Mouse (Mus musculus) testis, postnatal 10 days (tissue): ENCODE data around the gene Ier3.
A peak's percentile ranks its signal among the peaks of the same experiment; 100 is the strongest.

ENCODE experiments used
- DNase-seq: peaks from one replicate; pipeline ENCODE4 v3.0.0; 2021; ENCODE audit warnings: low spot score

Ier3 gene

DNA sequence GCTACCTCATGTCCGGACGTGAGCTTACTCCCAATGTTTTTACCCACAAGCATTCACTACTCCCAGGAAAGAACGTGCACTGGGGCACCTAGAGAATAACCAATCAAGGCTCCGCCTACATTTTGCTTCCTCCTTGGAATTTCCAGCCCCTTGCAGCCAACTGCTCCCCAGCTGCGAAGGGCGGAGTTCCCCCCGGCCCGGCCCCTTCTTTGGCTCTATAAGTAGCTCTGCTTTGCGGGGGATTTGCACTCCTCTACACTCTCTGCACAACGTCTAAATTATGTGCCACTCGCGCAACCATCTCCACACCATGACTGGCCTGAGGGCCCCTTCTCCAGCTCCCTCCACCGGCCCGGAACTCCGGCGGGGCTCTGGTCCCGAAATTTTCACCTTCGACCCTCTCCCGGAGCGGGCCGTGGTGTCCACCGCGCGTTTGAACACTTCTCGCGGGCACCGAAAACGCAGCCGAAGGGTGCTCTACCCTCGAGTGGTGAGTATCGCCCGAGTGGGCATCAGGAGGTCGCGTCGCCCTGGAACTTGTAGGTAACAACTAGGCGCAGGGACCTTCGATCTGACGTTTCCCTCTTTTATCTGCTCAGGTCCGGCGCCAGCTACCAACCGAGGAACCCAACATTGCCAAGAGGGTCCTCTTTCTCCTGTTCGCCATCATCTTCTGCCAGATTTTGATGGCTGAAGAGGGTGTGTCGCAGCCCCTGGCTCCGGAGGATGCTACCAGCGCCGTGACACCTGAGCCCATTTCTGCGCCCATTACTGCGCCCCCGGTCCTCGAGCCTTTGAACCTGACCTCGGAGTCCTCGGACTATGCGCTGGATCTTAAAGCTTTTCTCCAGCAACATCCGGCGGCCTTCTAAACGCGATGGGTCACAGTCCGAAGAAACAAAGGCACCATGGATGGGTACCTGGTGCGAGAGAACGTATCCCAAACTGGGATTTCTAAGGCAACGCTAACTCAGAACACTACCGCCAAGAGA lies at the start of gene Ier3:
Gene Ier3 (plus strand): TSS at position 246 of the 992 bp plus-strand sequence.
- DNase-seq = peak; percentile 89

DNA sequence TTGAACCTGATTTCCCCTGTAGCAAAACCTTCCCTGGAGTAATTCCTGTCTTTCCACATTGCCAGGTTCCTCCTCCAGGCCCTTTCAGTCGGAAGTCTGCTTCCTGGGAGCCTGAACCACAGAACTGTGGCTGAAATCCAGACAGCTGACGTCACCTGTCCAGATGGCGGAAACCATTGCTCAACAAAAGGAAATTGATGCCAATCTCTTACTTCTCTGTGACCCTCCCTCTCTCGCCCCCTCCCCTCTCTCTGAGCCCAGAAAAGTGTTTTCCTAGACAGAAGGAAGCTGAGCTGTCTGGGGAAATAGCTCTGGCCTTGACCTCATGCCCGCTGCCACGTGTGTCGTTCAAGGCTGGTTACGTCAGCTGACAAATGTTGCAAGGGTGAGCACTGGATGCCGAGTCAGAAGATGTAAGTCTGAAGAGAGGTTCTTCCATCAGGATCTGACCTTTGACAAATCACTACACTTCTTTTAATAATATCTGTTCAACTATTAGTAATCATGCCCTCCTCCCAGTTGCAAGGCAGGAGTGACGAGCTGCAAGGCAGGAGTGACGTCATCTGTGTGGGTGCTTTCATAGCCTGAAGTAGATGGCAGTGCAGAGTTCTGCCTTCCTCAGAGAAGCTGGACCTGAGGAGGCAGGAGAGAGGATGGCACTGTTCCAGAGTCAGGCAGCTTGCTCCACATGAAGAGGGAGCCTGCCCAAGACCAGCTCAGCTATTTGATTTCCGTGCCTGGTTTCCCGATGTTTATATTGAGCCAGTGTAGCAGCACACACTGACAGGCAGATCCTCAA lies 44.5 kb upstream of the Ier3 start:
- DNase-seq = peak; percentile 74

DNA sequence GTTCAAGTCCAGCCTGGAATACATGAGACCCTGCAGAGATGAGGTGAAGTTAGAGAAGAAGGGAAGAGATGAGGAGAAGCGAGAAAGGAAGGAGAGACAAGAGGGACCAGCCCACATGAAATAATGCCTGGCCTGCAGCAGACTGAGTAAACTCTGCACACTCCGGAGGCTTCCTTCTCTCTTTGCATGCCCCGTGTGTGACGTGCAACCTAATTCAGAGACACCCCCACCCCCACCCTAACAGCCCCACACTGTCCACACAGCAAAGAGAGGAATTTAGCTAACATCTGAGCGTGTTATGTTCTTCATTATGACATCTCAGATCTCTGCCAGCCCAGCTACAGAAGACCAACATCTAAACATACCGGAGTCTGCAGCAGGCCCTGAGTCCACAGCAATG lies 42.5 kb upstream of the Ier3 start:
- no peak for DNase-seq

DNA sequence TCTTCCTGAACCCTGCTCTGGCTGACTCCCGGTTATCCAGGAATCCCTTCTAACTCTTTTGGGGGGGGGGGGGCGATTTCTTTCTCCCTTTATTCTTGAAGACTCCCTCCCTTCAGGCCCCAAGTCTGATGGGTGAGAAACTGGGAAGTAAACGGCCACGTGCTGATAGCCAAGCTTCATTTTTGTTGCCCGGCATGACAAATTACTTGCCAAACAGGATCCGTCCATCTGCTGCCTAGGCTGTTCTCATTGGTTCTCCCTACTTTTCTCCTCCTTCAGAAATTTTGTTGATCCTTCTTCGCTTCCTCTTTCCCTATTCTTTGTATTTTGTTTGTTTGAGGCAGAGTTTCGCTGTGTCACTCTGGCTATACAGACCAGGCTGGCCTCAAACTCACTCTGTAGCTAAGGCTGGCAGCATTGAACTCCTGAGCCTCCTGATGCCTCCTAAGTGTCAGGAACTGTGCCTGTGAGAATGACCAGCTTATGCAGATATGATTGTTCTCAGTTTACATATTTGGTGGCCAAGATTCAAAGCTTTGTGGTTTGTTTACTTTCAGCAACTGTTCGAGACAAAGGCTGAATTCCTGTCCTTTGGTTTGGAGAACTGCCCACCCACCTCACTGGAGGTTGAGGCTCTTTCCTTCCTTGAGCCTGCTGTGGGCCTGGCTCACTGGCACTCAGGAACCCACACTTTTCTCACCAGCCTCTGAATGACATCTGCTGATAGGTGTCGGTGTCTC lies 41.8 kb upstream of the Ier3 start:
- no peak for DNase-seq

DNA sequence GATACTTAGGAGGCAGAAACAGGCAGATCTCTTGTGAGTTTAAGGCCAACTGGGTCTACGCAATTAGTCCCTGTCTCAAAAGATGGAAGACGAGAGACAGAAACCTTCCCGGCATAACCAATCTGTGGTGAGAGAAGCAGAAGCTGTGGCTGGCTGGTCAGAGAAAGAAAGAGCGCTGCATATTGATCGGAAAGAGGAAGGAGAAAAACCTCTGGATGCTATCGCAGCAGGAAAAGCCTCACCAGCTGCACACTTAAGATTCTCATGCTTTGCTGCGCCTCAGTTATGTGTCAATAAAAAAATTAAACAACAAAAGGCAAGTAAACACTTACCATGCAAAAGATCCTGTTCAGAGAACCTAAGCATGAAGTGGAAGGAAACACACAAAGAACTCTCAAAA lies 41.1 kb upstream of the Ier3 start:
- no peak for DNase-seq

DNA sequence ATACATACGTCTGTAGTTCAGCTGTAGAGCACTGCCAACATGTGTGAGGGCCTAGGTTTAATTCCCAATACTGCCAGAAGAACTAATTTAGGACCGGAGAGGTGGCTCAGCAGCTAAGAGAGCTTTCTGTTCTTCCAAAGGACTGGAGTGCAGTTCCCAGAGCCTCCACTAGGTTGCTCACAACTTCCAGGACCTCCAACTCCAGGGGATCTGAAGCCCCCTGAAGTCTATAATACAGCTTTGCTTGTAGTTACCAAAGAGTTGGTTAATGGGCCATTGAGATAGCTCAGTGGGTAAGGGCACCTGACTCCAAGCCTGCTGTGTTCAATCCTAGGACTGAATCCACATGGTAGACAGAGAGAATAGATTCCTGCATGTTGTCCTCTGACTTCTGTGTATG lies 39.1 kb upstream of the Ier3 start:
- DNase-seq = no peak

DNA sequence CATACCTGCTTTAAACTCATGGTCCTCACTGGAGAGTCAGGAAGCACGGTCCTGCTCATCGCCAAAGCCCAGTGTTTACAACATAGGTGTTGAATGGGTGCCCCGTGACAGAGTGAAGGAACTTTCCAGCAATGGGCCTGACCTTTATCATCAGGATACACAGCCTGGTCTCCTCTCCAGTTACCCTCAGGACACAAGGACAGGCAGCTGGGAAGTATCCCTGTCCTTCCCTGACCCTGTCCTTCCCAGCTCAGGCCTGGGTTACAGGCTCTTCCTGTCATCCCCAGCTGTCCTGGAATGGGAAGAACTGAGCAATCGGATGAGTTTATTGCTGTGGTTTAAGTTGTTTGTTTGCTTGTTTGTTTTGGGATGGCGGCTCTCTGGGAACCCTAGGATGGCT lies 38.6 kb upstream of the Ier3 start:
- no peak for DNase-seq

DNA sequence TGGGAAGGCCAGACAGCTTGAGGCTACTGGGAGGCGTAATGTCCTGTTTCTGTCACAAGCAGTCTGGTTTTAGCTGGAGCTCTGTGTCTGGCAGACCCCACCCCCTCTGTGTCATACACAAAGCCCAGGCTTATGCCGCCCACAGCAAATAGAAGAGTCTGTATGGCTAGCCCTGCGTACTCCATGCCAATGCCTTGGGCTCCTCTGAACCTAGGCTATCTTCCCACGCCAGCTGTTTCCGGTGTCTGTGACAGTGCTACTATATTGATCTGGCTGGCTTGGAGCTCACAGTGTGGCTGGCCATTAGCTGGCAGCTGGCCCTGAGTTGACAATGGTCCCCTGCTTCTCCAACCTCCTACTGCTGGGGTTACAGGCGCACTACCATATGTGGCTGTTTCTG lies 37.5 kb upstream of the Ier3 start:
- DNase-seq = no peak

DNA sequence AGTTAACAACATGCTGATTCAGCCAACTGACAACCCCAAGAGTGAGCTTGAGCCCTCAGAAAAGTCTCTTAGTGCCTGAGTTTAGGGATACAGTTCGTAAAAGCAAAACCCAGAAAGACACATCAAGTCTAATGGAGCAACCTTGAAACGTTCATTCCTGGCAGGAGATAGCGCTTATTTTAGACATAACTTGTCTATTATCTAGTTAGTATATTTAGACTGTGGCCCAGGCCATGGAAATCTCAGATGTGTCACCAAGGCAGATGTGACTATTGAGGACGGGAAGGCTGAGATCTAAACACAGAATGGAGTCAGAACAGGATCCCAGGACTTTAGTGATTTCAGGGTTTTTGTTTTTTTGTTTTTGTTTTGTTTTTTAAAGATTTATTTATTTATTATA lies 36.3 kb upstream of the Ier3 start:
- DNase-seq = no peak

DNA sequence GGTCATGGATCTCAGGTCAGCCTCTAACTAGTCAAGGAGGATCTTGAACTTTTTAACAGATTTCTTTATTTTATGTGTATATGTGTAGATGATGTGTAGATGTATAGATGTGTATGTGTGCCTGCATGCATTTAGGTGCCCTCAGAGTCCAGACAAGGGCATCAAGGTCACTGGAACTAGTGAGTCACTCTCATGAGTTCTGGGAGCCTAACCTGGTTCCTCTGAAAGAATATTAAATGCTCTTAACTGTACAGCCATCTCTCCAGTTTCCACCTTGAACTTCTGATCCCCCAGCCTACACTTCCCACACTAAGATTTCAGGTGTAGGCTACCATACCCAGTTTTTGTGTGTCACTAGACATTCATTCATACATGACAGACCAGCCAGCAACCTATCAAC lies 34.0 kb upstream of the Ier3 start:
- DNase-seq = no peak

DNA sequence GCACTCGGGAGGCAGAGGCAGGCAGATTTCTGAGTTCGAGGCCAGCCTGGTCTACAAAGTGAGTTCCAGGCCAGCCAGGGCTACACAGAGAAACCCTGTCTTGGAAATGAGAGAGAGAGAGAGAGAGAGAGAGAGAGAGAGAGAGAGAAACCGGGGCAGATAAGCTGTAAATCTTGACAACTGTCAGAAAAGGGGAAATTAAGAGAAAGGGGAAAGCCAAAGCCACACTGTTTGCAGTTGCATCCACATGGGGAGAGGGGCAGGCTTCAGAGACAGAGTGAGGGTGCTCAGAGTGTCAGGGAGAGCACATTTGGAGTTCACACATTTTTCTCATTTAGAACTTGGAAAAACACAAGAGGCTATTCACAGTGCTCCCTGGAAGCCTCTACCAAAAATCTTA lies 33.5 kb upstream of the Ier3 start:
- no peak for DNase-seq

DNA sequence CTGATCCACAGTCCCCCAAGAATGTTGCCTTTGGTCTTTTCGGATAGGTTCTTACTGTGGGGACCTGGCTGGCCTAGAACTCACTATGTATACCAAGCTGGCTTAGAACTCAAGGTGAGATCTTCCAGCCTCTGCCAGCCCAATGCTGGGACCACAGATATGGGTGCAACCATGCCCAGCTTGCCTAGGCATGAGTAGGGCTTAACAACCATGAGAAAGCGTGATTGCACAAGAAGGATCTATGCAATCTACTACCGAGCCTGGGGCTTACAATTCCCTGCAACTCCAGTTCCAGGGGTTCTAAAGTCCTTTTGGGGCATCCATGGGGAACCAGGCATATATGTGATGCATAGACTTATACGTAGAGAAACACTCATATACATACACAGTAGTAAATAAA lies 30.6 kb upstream of the Ier3 start:
- DNase-seq = no peak

DNA sequence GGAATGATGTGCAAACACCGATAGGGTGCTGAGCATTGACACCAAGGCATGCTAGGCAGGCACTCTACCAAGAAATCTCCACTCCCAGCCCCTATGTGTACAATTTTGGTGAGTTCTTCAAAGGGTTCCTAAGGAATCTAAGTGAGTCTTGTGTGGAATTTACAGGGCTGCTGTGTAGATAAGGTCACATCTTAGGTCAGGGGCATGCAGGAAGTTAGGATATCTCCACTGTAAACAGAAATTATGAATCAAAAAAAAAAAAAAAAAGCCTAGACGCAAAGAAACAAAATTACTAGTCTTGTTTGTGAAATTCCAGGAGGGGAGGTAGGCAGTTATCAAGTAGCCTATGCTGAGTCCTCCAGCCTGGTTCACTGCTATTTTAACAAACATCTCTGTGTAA lies 28.6 kb upstream of the Ier3 start:
- no peak for DNase-seq

DNA sequence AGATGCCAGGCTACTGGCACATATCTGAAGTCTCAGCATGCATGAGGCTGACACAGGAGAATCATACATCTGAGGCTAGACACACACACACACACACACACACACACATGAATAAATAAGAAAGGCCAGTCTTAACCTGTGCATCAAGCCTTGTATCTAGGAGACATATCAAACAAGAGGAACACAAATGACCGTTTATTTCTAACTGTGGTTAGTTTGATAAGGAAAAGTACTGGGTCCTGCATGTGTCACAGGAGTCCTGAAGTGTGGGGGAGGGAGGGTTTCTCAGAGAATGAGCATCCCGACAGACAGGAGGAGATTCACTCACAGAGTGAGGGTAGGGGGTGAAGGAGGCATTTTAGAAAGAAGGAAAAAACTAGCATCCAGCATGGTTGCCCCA lies 26.4 kb upstream of the Ier3 start:
- no peak for DNase-seq

DNA sequence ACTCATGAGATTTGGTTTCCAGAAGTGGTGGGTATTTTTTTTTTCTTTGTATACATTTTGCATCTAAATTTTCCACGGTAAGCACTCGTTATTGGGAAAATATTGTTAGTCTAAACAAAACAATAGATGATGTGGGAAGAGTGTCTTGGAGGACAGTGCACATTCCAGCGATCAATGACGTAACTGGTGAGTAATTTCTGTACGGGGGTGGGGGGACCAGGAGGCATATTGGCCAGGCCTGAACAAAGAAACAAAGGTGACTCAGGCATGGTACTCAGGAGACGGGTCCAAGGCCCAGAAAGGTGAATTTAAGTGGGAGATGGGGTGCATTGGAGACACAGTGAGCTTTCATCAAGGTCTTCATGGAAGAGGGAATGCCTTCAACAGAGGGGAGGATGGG lies 25.8 kb upstream of the Ier3 start:
- no peak for DNase-seq

DNA sequence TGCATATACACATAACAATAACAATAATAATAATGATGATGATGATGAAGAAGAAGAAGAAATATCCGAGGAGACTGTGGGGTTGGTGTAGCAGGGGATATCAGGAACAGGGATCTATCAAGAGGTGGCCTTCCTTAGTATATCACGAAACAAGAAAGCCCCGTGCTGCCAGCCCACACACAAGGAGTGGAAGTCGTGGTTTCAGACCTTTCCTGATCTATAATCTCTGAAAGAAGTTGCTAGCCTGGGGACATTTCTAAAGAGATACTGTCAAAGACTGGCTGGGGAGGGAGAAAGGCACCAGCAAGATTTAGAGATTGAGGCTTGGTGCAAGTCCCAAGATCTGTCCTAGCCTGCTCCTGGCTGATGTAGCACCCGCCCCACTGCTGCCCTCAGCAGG lies 24.6 kb upstream of the Ier3 start:
- no peak for DNase-seq

DNA sequence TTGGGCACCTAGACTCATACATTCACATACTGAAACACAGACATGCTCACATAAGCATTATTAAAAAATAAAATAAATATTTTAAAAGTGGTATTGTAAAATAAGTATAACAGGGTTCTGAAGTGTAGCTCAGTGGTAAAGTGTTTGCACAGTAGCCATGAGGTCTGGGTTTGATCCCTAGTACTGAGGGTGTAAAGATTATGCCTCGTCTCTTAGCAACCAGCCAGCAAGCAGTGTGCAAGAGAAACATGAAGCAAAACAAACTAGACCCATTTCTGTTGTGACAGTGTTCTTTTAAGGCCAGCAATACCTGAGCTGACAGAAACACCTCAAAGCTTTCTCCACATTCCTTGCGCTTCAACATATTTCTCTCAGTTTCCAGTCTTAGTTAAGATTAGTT lies 20.6 kb upstream of the Ier3 start:
- DNase-seq = no peak

DNA sequence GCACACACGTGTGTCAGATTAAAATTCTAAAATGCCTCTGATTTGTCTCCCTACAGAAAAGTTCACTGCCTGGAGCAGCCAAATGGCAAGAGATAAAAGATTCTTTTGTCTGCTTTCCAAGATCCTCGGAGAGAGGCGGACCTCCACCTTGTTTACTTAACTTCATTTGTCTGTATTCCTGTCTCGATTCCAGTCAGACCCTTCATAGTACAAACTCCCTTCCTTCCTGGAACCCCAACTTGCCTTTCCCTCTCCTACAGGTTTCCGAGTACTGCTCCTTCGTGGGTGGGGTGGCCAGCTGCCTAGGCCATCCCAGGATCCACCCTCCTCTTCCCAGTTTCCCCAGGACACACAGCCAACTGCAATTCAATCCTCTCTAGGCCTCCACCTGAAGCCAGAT lies 18.5 kb upstream of the Ier3 start:
- no peak for DNase-seq

DNA sequence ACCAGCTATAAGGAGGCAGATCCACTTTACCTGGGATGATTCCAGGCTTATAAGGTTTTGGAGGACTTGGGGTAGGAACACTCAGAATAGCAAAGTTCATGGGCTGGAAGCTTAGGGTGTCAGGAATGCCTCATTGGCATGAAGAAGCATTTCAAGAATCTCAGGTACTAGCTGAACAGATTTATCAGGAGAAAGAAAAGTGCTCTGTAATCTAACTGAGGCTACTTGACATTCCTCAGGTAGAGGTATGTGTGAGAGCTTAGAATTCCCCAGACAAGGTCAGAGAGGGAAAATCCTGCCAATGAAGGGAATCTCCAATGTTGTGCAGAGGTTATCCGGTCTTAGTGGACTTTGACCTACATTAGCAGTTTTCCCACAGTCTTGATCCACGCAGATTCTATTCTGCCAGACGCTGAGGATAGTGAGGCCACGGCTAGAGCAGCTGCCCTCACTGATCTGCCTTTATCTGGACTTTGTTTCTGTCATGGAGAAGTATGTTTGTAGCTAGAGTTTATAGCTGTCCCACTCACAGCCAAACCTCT lies 17.6 kb upstream of the Ier3 start:
- no peak for DNase-seq

DNA sequence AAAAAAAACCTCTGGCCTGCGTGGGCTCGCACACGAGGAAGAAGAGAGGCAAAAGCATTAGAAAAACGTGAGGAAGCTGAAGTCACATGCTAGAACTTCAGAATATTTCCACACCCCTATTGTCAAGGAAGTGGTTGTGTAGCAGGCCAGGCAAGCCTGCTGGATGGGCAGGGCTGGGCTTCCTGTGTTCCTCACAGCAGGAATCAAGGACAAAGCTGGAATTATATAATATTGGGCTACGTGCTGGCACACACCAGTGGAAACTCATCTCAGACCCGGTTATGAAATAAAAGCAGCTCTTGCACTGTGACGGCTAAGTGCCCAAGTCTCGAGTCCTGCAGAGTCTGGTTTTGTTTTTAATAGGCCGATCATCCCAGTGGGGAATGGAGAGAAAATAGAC lies 13.4 kb upstream of the Ier3 start:
- DNase-seq = no peak

DNA sequence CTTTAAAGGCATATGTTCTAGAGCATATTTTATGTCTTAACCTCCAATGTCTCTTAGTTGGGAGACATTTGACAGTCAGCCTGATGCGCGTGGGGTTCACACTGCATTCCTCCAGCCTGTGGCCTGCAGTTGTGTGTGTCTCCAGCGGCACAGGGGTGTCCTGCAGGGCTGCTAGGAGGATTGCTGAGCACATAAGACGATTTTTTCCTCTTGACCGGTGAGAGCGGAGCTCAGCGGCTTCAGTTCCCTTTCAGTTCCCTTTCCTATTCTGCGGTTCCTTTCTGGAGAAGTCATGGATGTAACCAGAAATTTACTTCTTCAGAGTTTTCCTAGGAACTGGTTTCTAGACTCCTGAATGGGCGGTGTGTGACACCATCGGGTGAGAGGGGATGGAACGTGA lies 12.1 kb upstream of the Ier3 start:
- no peak for DNase-seq

DNA sequence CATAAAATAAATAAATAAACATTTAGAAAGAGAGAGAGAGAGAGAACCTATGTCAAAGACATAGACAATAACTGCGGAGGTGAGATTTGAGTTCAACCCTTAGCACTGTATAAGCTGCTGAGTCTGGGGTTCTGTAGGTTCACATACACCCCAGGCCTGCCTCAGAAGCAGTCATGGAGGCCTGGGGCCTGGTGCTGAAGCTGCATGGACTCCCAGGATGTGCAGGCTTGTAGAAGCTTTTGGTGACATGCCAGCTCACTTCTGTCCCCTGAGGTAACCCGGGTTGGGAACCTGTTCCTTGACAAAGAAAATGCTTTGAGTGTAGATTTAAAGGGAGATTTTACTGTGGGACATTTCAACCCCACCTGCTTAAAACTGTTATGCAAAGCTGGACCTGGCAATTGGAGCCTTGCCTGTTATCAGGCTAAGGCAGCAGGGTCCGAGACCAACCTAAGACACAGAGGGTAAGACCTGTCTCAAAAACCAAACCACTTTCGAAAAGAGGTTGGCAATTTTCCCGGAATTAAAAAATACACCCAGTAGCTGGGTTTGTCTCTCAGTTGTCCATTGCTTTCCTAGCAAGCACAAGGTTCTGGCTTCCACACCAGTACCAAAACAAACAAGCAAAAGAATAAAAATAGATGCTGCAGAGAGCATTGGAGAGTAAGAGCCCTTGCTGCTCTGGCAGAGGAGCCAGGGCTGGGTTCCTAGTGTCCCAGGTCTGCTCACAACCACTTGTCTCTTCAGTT lies 10.4 kb upstream of the Ier3 start:
- no peak for DNase-seq
